Mouse (Mus musculus) CD4-positive naive resting alpha-beta T cell, adult 57 days (primary cell): ENCODE measurements around the gene Cnot4. TPM values are rescaled to one million over a fixed set of nuclear protein-coding genes. Genes with fewer than 3 reads are reported as not detected.

Experiments used
- total RNA-seq: library from RNA; stranded (reverse); gene quantifications from one replicate; pipeline ENCODE4 v1.2.4, GENCODE M21; 2023

Gene Cnot4
- total RNA-seq: 53.9 TPM

DNA sequence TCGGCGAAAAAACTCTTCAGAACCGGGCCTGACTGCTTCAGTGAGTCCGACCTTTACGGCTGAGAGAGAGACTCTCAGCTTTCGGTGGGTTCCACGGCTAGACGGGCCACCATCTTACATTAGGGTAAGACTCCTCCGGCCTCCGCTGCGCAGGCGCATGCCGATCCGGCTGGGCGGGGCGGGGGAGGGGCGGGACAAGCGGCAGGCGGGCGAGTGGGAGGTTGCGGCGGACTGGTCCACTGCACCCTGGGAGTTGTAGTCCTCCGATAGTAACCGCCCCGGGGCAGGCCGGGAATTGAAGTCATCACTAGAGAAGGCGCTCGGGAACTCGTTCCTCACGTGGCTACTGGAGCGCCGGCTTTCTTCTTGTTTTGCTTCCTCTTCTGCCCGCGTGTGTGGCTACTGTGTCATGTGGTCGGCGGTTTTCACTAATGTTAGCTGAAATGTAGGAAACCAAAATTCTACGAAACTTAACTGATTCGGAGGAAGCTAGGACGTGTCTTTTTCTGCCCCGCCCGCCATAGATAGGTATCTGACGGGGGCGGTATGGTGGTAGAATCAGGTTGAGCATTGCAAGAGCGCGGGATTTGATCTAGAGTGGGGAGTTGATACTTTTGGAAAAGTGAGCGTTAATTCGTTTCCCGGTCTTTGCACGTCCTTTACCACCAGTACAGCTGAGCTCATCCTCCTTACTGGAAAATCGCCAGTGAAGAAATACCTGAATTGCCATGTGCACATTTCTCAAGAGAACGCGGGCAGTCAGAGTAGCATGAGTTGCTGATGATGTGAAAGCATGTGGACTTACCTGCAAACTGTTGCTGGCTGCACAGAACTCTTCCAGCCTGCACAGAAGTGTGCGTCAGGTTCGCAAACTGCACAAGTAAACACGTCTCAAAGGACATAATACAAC lies at the start of gene Cnot4:
Cnot4 (minus strand) TSS at position 146 of the 910 bp plus-strand sequence.

DNA sequence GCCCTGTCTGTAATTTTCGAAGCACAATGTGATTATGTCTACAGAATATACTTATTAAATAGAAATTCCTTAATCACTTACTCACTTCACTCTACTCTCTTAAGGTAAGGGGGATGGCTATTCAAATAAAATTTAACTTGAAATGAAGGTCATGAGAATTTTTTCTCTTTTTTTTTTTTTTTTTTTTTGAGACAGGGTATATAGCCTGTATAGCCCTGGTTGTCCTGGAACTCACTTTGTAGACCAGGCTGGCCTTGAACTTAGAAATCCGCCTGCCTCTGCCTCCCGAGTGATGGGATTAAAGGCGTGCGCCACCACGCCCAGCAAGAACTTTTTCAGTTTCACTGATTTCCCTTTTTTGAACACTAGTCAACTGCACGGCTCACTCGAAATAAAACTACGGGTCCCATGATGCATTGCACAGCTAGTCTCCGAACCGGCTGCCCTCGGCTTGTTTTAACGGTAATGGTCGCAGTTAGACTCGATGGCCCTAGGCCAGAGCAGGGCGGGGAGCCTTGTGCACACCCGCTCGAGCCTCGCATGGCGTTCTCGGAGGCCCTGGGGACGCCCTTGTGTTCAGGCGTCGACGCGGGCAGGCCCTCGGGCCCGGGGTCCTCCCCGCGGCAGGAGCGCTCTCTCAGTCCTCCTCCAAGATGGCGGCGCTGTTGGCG lies 43.6 kb upstream of the Cnot4 start, which contains the start of gene Nup205:
Nup205 (plus strand) TSS at position 443 of the 671 bp plus-strand sequence.

DNA sequence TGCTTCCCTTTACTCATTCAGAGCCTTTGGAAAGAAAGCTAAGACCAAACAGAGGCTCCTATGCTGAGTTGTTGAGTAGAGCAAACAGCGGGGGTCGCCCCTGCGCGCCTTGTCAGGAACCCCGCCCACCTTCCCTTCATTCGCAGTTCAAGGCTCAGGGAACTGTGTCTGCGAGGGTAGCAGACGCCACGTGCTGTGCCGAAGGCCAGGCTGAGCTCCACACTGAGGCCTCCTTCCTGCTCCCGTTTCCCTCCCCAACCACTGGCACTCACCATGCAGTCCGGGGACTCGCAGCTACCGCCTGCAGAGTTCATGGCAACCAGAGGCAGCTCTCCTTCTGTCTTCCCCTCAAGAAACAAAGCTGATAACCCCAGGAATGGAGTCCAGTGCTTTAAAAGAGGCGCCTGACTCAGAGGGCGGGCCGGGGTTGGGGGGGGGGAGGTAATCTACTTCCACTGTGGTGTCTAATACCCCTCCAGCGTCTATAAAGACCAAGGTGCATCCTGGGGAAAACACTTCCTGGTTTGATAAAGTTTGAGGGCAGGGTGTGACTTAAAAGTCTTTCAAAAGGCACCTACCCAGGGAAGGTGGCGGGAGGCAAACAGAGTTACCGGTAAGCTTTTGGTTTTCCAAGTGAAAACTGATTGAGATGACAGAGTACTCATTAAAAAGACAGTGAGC lies 145.3 kb downstream of the Cnot4 start, which contains the start of gene Slc23a4:
Slc23a4 (minus strand) TSS at position 324 of the 681 bp plus-strand sequence.

Other genes with a start within 250 kb of the Cnot4 start
- gene Wdr91, start 222.8 kb downstream of the Cnot4 start, total RNA-seq: 51.7 TPM
- gene Stra8, start 213.6 kb downstream of the Cnot4 start, total RNA-seq: not detected
- 0.71 TPM for gene Slc23a4, start 145.3 kb downstream of the Cnot4 start, total RNA-seq
- gene Nup205, start 43.7 kb upstream of the Cnot4 start, total RNA-seq: 51.9 TPM
- not detected for gene Slc13a4, start 174.4 kb upstream of the Cnot4 start, total RNA-seq
- not detected for gene Fam180a, start 192.4 kb upstream of the Cnot4 start, total RNA-seq